Mouse (Mus musculus): ENCODE results near the gene Ttc27.

GRCm38 (mm10) chr17:74866565-74867507 is 149.3 kb downstream of the Ttc27 start:
- no peak for TF ChIP-seq POLR2A (IDR thresholded peaks at IDR 0.05; ENCODE audit: borderline replicate concordance, control insufficient read depth, low read depth, low read length)
- TF ChIP-seq CTCF (IDR thresholded peaks at IDR 0.05; ENCODE audit: control insufficient read depth, insufficient read depth, low read length): no peak

Data from bone marrow, adult 2 months (tissue).